Mouse (Mus musculus) left cerebral cortex, adult 2 months (tissue): ENCODE results near the gene Hectd4. TPM values are rescaled to one million over a fixed set of nuclear protein-coding genes. Genes with fewer than 3 reads are reported as not detected.

Experiments used
- DNase-seq, 2 experiments: peaks; one replicate each; pipeline ENCODE4 v3.0.0; 2021 to 2022; ENCODE audit warnings: low spot score in 2 of 2, mixed read lengths in 1 of 2; ENCODE audit errors: extremely low spot score in 1 of 2
- H3K27ac ChIP-seq: fragments of 200-600 bp; 2 replicates; pipeline ENCODE4 v1.8.1; 2022
- H3K4me3 ChIP-seq: fragments of 200-600 bp; 2 replicates; pipeline ENCODE4 v1.8.1; 2022
- CTCF ChIP-seq: fragments of 200-600 bp; IDR thresholded peaks from 2 replicates; pipeline ENCODE4 v1.8.1; 2022; ENCODE audit warnings: antibody characterized with exemption, mild to moderate bottlenecking, moderate library complexity
- intact Hi-C: fragments of 180-260 bp; cut with DNase I; formaldehyde crosslinking; loops from one replicate; pipeline ENCODE4 v1.15.1; 2025
- total RNA-seq, 2 experiments: library from RNA; stranded (reverse); gene quantifications; 2 replicates each; pipeline ENCODE4 v1.2.3; 2021

The Hectd4 gene
- total RNA-seq, 2 experiments from 2014 or later, result 186 to 205 TPM

GRCm38 (mm10) chr5:121380692-121381091 lies 160.7 kb downstream of the Hectd4 start:
- intact Hi-C loops, result no loop called here
- Histone ChIP-seq H3K4me3 (no peak overlapping the region), H3K27ac (no peak overlapping the region)
- TF ChIP-seq CTCF, result peak; percentile 50
- no peak for DNase-seq

- Histone ChIP-seq H3K4me3 (peak overlapping the region; percentile 80), H3K27ac (peak overlapping the region; percentile 97)
- intact Hi-C loops, result no loop called here
- no peak for TF ChIP-seq CTCF
- DNase-seq, result no peak
Observed at GRCm38 (mm10) chr5:121383857-121384756, 164.1 kb downstream of the Hectd4 start.

- intact Hi-C loops, result loop anchor here (5.0 kb wide), 1 partner anchor 163 kb away; the partner anchor contains the start of gene Hectd4
- no peak for DNase-seq
- no peak for TF ChIP-seq CTCF
- peak overlapping the region; percentile 80 for H3K4me3 ChIP-seq
- H3K27ac ChIP-seq, result peak overlapping the region; percentile 97
Observed at GRCm38 (mm10) chr5:121384757-121385460, 164.9 kb downstream of the Hectd4 start.

DNA sequence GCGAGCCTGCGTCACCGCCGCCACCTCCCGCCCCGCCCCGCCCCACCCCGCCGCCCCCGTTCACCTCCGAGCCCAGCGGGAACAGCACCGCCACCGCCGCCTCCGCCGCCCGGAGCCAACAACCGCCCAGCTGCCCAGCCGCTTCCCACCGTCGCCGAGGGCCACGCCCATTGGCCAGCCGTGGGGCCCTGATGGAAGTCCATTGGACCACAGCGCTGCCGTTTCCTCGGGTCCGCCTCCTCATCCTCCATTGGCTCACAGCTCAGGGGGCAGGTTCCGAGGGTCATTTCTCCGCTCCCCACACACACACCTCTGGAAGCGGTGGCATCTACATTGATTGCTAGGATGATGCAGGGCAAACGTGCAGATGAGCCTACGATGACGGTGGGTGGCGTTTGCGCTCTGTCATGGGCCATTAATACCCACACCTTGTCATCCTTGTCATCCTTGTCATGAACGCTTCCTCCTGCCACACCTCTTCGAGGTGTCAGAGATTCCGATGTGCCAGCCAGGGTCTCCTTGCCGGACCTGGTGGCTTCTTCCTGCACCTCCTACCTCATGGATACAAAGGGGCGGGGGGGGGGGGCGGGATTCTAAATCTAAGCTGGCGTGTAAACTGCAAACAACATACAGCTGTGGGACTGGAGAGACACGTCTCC lies 165.6 kb downstream of the Hectd4 start, which contains the start of gene Trafd1:
Gene Trafd1 (minus strand): TSS at position 172 of the 659 bp plus-strand sequence.
- H3K27ac ChIP-seq, result peak within 1 kb of the TSS; percentile 97
- peak within 1 kb of the TSS; percentile 80 for H3K4me3 ChIP-seq
- intact Hi-C loops, result loop anchor here (5.0 kb wide), 1 partner anchor 163 kb away; the partner anchor contains the start of gene Hectd4
- DNase-seq, result peak; percentile 91 to 94
- no peak for TF ChIP-seq CTCF

DNA sequence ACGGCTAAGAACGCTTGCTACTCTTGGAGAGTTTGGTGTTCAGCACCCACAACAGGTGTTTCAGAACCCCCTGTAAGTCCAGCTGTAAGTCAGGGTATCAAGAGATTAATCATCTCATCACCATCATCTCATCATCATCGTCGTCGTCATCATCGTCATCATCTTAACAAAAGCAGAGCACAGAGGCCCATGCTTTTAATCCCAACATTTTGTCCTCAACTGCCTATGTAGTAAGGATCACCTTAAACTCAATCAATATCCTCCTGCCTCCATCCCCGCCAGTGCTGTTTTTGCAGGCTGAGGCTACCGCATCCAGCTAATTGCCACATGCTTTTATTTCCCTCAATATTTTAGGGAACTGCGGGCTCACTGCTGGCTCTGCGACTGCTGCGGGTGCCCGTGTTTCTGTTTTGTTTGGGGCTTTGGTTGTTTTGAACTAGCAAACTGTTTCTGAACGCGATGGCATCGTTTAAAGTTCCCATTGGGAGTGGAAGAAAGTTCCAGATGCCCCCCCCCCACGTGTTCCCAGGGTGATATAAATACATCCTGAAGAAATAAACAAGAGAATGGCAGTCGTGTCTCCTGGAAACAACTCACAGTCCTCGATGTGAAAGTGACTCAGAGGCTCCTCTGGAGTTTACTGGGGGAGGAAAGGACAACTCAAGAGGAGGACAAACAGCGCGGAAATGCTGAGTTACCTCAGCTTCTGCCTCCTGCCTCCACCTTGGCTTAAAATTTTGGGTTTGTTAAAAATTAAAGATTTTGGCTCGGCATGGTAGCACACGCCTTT lies 166.3 kb downstream of the Hectd4 start:
- Histone ChIP-seq H3K4me3 (peak overlapping the region; percentile 80), H3K27ac (peak overlapping the region; percentile 87)
- intact Hi-C loops, result loop anchor here (5.0 kb wide), 1 partner anchor 164 kb away; the partner anchor contains the start of gene Hectd4
- TF ChIP-seq CTCF, result no peak
- no peak for DNase-seq

- Histone ChIP-seq H3K4me3 (no peak overlapping the region), H3K27ac (peak overlapping the region; percentile 87; the same call in 1 of the 2 replicates)
- DNase-seq, result no peak
- TF ChIP-seq CTCF, result no peak
- intact Hi-C loops, result loop anchor here (5.0 kb wide), 1 partner anchor 165 kb away; the partner anchor contains the start of gene Hectd4
Observed at GRCm38 (mm10) chr5:121387126-121387525, 167.1 kb downstream of the Hectd4 start.

- intact Hi-C loops, result loop anchor here (5.0 kb wide), 1 partner anchor 167 kb away; the partner anchor contains the start of gene Hectd4
- H3K27ac ChIP-seq, result no peak overlapping the region
- H3K4me3 ChIP-seq, result no peak overlapping the region
- no peak for TF ChIP-seq CTCF
- DNase-seq, result no peak
Observed at GRCm38 (mm10) chr5:121389106-121389505, 169.1 kb downstream of the Hectd4 start.

DNA sequence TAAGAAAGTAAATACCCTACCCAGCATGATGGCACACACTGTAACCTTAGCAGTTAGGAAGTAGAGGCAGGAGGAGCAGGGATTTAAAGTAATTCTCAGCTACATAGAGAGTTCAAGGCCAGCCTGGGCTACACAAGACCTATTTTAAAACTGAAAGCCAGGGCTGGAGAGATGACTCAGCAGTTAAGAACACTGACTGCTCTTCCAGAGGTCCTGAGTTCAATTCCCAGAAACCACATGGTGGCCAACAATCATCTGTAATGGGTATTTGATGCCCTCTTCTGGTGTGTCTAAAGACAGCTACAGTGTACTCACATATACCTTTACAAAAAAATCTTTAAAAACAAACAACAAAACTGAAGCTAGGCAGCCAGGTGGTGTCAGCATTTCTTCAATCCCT lies 169.7 kb downstream of the Hectd4 start:
- 0 out of 2 replicates have a peak overlapping the region, but pooled peaks have one; percentile 10 for H3K27ac ChIP-seq
- intact Hi-C loops, result loop anchor here (5.0 kb wide), 1 partner anchor 167 kb away; the partner anchor contains the start of gene Hectd4
- no peak; the same call in 1 of the 2 replicates for TF ChIP-seq CTCF
- H3K4me3 ChIP-seq, result no peak overlapping the region
- DNase-seq, result no peak

- intact Hi-C loops, result no loop called here
- peak in 1 of 2 experiments; percentile 42 for DNase-seq
- Histone ChIP-seq H3K27ac (no peak overlapping the region), H3K4me3 (no peak overlapping the region)
- peak; percentile 89 for TF ChIP-seq CTCF
Observed at GRCm38 (mm10) chr5:121392667-121393380, 172.8 kb downstream of the Hectd4 start.

DNA sequence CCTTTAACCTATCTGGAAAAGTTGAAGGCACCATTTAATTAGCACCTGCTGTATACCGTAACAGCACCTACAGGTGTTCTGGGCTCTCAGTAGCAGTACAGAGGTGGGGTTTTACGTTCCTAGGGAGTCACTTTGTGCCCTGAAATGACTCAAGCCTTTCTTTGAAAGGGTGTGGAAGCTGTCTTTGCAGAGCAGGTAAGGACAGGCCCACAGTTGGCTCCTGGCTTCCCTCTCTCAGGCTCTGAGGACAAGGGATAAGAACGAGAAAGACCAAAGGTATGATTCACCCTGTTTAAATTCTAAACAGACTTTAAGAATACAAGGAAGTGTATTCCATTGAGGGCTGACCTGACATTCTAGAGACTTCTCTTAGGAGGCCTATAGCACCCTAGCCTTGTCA lies 173.4 kb downstream of the Hectd4 start:
- intact Hi-C loops, result no loop called here
- Histone ChIP-seq H3K27ac (no peak overlapping the region), H3K4me3 (no peak overlapping the region)
- no peak for TF ChIP-seq CTCF
- no peak for DNase-seq
